Mouse (Mus musculus) embryonic facial prominence, embryonic 13.5 days (tissue): ENCODE data around the gene Ell2. TPM values are rescaled to one million over a fixed set of nuclear protein-coding genes. Genes with fewer than 3 reads are reported as not detected.

Experiments used
- ATAC-seq: fragments of 200-750 bp; cut with Nextera tagmentation; 2 replicates; pipeline ENCODE4 v1.8.0; 2017; ENCODE audit warnings: low read depth; ENCODE audit not compliant: insufficient number of reproducible peaks, insufficient read depth, low FRiP score, low TSS enrichment
- H3K27ac ChIP-seq: fragments of 300-500 bp; sonication (generic); 2 replicates; pipeline ENCODE4 v1.5.1; 2015; ENCODE audit warnings: moderate library complexity, mild to moderate bottlenecking, inconsistent platforms
- H3K27me3 ChIP-seq: fragments of 300-500 bp; sonication (generic); 2 replicates; pipeline ENCODE4 v1.6.1; 2015; ENCODE audit warnings: mild to moderate bottlenecking, inconsistent platforms
- H3K36me3 ChIP-seq: fragments of 300-500 bp; sonication (generic); 2 replicates; pipeline ENCODE4 v1.6.1; 2015; ENCODE audit warnings: mild to moderate bottlenecking, inconsistent platforms
- H3K4me1 ChIP-seq: fragments of 300-500 bp; sonication (generic); 2 replicates; pipeline ENCODE4 v1.6.1; 2015; ENCODE audit warnings: inconsistent platforms
- H3K4me2 ChIP-seq: fragments of 300-500 bp; sonication (generic); 2 replicates; pipeline ENCODE4 v1.6.1; 2015; ENCODE audit warnings: moderate library complexity, mild to moderate bottlenecking, inconsistent platforms
- H3K4me3 ChIP-seq: fragments of 300-500 bp; sonication (generic); 2 replicates; pipeline ENCODE4 v1.5.1; 2015; ENCODE audit warnings: mild to moderate bottlenecking, inconsistent platforms
- H3K9ac ChIP-seq: fragments of 300-500 bp; sonication (generic); 2 replicates; pipeline ENCODE4 v1.6.1; 2015; ENCODE audit warnings: mild to moderate bottlenecking, inconsistent platforms
- H3K9me3 ChIP-seq: fragments of 300-500 bp; sonication (generic); 2 replicates; pipeline ENCODE4 v1.6.1; 2016; ENCODE audit warnings: inconsistent platforms
- WGBS: fragments of 180-500 bp; shearing (Covaris S2); methylation state at CpG from one replicate; pipeline ENCODE4 v1.1.7; 2015; ENCODE audit warnings: mixed read lengths; 5-methylcytosine and 5-hydroxymethylcytosine counted together
- polyA plus RNA-seq: library from polyadenylated mRNA; unstranded; fragments of >200 nt; fragmentation: Nextera tagmentation; extraction: Ambion mirVana; gene quantifications from 2 replicates; pipeline ENCODE4 v1.2.1, GENCODE M21; 2015

Ell2 gene
- polyA plus RNA-seq, 1 experiment from 2014 or later, result 6.6 TPM

GRCm38 (mm10) chr13:75748685-75749084 lies 42.1 kb downstream of the Ell2 start:
- Histone ChIP-seq H3K27me3 (no peaks in the 10 kb centered on the region), H3K36me3 (no peaks in the 10 kb centered on the region), H3K4me1 (peaks cover 3% of the 10 kb centered on the region; the same call in 1 of the 2 replicates), H3K27ac (no peak overlapping the region), H3K4me2 (no peak overlapping the region), H3K9me3 (no peaks in the 10 kb centered on the region), H3K4me3 (no peak overlapping the region), H3K9ac (no peak overlapping the region)
- WGBS, result 90% methylated on average over 7 of the region's 7 CpGs
- ATAC-seq, result no peak

GRCm38 (mm10) chr13:75750785-75751184 lies 44.2 kb downstream of the Ell2 start:
- H3K9me3 ChIP-seq, result no peaks in the 10 kb centered on the region
- no peak overlapping the region for H3K27ac ChIP-seq
- H3K36me3 ChIP-seq, result no peaks in the 10 kb centered on the region
- H3K4me3 ChIP-seq, result no peak overlapping the region
- 55% methylated on average over 2 of the region's 2 CpGs for WGBS
- no peak overlapping the region for H3K9ac ChIP-seq
- no peak overlapping the region for H3K4me2 ChIP-seq
- ATAC-seq, result no peak
- no peaks in the 10 kb centered on the region for H3K27me3 ChIP-seq
- H3K4me1 ChIP-seq, result peaks cover 3% of the 10 kb centered on the region; the same call in 1 of the 2 replicates

DNA sequence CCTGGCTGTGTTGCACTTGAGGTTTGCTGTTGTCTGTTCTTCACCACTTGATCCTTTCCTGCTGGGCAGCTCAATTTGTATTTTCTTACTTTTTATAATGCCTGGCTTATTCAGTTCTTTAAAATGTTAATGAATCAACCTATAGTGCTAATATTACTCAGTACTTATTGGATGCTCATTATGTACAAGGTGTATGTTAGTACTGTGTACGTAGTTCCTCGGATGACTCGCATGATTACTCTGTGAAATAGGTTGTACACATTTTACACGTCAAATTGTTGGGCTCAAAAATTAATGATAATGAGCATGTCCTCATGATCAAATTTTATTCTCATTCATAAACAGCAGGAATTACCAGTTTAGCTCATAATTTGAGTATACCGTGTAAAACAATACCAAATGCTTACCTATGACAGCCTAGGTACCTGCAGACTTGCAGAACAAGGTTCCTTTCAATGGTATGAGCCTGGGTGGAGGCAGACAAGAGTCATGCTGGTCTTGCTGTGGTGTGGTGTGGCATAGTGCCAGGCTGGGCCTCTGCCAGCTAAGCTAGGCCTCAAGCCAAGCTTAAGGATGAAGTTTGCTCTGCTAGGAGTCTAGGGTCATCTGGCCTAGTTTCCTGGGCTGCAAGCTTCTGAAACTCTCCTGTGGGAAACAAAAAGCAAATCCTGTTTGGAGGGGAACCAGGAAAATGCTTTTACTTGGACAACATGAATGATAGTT lies 45.8 kb downstream of the Ell2 start:
- H3K27ac ChIP-seq, result peak overlapping the region; percentile 22; the same call in 1 of the 2 replicates
- no peak for ATAC-seq

GRCm38 (mm10) chr13:75754398-75754797 lies 47.8 kb downstream of the Ell2 start:
- WGBS, result 69% methylated on average over 5 of the region's 5 CpGs
- H3K36me3 ChIP-seq, result no peaks in the 10 kb centered on the region
- no peak overlapping the region for H3K9ac ChIP-seq
- no peak overlapping the region for H3K4me2 ChIP-seq
- no peaks in the 10 kb centered on the region for H3K9me3 ChIP-seq
- H3K27ac ChIP-seq, result no peak overlapping the region
- H3K27me3 ChIP-seq, result no peaks in the 10 kb centered on the region
- H3K4me3 ChIP-seq, result no peak overlapping the region
- peaks cover 3% of the 10 kb centered on the region; the same call in 1 of the 2 replicates for H3K4me1 ChIP-seq
- ATAC-seq, result no peak

More for the DNA sequence above, 45.8 kb downstream of the Ell2 start:
- Histone ChIP-seq H3K4me3 (no peak overlapping the region), H3K9me3 (no peaks in the 10 kb centered on the region), H3K4me2 (no peak overlapping the region), H3K4me1 (peaks cover 3% of the 10 kb centered on the region; the same call in 1 of the 2 replicates), H3K9ac (no peak overlapping the region), H3K36me3 (no peaks in the 10 kb centered on the region), H3K27me3 (no peaks in the 10 kb centered on the region)
- WGBS, result 83% methylated on average over 5 of the region's 5 CpGs

DNA sequence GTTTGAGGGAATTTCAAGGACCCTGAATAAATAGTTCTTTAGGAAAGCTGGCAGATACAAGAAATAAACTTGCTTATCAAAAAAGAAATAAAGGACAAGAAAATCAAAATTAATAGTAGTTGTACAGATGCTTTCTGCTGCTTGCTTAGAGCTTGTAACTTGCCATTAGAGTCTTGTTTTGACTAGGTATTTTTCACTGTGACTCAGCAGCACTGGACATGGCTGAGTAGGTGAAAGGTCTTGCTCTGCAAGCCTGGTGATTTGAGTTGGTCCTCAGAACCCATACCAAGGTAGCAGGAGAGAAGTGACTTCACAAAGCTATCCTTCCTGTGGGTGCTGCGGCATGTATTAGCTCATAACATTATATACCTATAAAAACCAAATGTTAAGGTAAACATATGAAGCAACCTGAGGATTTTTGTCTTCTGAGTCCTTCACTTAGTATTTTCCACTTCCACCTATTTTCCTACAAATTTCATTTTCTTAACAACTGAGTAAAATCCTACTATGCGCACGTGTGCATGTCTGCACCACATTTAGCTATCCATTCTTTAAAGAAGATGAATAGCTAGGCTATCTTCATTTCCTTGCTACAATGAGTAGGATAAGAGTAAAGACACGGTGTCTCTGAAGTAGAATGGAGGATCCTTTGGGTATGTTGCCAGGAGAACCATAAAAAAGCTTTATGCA lies 54.4 kb downstream of the Ell2 start:
- Histone ChIP-seq H3K4me3 (no peak overlapping the region), H3K9me3 (no peaks in the 10 kb centered on the region), H3K4me1 (peaks cover 5% of the 10 kb centered on the region; the same call in 1 of the 2 replicates), H3K9ac (no peak overlapping the region), H3K27me3 (no peaks in the 10 kb centered on the region), H3K36me3 (no peaks in the 10 kb centered on the region), H3K27ac (no peak overlapping the region), H3K4me2 (no peak overlapping the region)
- WGBS, result 90% methylated on average over 4 of the region's 4 CpGs
- ATAC-seq, result no peak

DNA sequence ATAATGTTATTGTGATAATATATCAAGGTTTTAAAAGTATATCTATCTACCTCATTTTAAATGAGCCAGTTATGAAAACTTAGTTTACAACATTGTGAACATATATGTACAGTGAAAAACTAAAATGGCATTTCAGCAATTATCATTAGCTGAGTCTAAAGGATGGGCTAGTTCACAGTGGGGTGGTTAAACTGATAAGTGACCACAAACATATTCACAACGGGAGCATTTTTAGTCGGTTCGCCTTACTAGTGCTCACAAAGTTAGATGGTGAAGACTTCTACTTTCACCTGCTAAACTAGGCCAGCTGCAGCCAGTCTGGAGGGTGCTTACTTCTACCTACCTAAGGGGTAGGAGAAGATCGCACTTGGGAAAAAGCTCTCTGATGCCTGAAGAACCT lies 56.2 kb downstream of the Ell2 start:
- Histone ChIP-seq H3K9ac (no peak overlapping the region), H3K9me3 (no peaks in the 10 kb centered on the region), H3K4me2 (no peak overlapping the region), H3K36me3 (no peaks in the 10 kb centered on the region), H3K27me3 (no peaks in the 10 kb centered on the region), H3K4me1 (peaks cover 5% of the 10 kb centered on the region; the same call in 1 of the 2 replicates), H3K4me3 (no peak overlapping the region), H3K27ac (no peak overlapping the region)
- ATAC-seq, result no peak
- WGBS, result 86% methylated on average over 4 of the region's 4 CpGs

DNA sequence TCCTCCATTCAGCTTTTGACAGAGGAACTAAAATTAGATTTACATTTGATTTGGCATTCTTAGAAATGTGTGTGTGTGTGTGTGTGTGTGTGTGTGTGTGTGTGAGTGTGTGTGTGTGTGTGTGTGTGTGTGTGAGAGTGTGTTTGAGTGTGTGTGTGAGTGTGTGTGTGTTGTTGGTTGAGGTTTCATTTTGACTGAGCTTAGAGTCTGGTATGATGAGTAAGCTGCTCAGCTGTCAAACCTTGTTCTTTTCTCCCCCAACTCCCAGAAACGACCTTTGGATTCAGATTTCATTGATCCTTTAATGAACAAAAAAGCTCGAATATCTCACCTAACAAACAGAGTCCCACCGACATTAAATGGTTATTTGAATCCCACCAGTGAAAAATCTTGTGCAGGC lies 56.7 kb downstream of the Ell2 start:
- Histone ChIP-seq H3K27me3 (no peaks in the 10 kb centered on the region), H3K36me3 (no peaks in the 10 kb centered on the region), H3K9me3 (no peaks in the 10 kb centered on the region), H3K4me3 (no peak overlapping the region), H3K9ac (no peak overlapping the region), H3K27ac (no peak overlapping the region), H3K4me1 (peaks cover 5% of the 10 kb centered on the region; the same call in 1 of the 2 replicates), H3K4me2 (no peak overlapping the region)
- no peak for ATAC-seq
- 22% methylated on average over 3 of the region's 3 CpGs for WGBS

GRCm38 (mm10) chr13:75765742-75766141 lies 59.2 kb downstream of the Ell2 start:
- no peak for ATAC-seq
- no peaks in the 10 kb centered on the region for H3K9me3 ChIP-seq
- no peak overlapping the region for H3K27ac ChIP-seq
- H3K36me3 ChIP-seq, result no peaks in the 10 kb centered on the region
- H3K4me3 ChIP-seq, result no peak overlapping the region
- H3K4me2 ChIP-seq, result no peak overlapping the region
- H3K9ac ChIP-seq, result no peak overlapping the region
- H3K27me3 ChIP-seq, result no peaks in the 10 kb centered on the region
- WGBS, result 50% methylated on average over 1 of the region's 1 CpGs
- peaks cover 5% of the 10 kb centered on the region; the same call in 1 of the 2 replicates for H3K4me1 ChIP-seq

- H3K4me1 ChIP-seq, result peaks cover 5% of the 10 kb centered on the region; the same call in 1 of the 2 replicates
- H3K9me3 ChIP-seq, result no peaks in the 10 kb centered on the region
- no peak overlapping the region for H3K4me2 ChIP-seq
- no peak for ATAC-seq
- H3K36me3 ChIP-seq, result no peaks in the 10 kb centered on the region
- H3K27ac ChIP-seq, result no peak overlapping the region
- no peak overlapping the region for H3K4me3 ChIP-seq
- H3K9ac ChIP-seq, result no peak overlapping the region
- WGBS, result 41% methylated on average over 5 of the region's 5 CpGs
- no peaks in the 10 kb centered on the region for H3K27me3 ChIP-seq
Observed at GRCm38 (mm10) chr13:75766238-75766637, 59.7 kb downstream of the Ell2 start.

- H3K36me3 ChIP-seq, result no peaks in the 10 kb centered on the region
- H3K4me1 ChIP-seq, result peaks cover 5% of the 10 kb centered on the region; the same call in 1 of the 2 replicates
- H3K4me2 ChIP-seq, result no peak overlapping the region
- no peak overlapping the region for H3K4me3 ChIP-seq
- H3K27ac ChIP-seq, result no peak overlapping the region
- no peaks in the 10 kb centered on the region for H3K9me3 ChIP-seq
- H3K9ac ChIP-seq, result no peak overlapping the region
- H3K27me3 ChIP-seq, result no peaks in the 10 kb centered on the region
- ATAC-seq, result no peak
- WGBS, result 67% methylated on average over 2 of the region's 2 CpGs
Observed at GRCm38 (mm10) chr13:75766967-75767366, 60.4 kb downstream of the Ell2 start.

- no peak for ATAC-seq
- WGBS, result 96% methylated on average over 2 of the region's 2 CpGs
- Histone ChIP-seq H3K27me3 (no peaks in the 10 kb centered on the region), H3K9ac (no peak overlapping the region), H3K9me3 (no peaks in the 10 kb centered on the region), H3K4me2 (no peak overlapping the region), H3K27ac (no peak overlapping the region), H3K4me3 (no peak overlapping the region), H3K36me3 (no peaks in the 10 kb centered on the region), H3K4me1 (peaks cover 2% of the 10 kb centered on the region; the same call in 1 of the 2 replicates)
Observed at GRCm38 (mm10) chr13:75770744-75771143, 64.2 kb downstream of the Ell2 start.

DNA sequence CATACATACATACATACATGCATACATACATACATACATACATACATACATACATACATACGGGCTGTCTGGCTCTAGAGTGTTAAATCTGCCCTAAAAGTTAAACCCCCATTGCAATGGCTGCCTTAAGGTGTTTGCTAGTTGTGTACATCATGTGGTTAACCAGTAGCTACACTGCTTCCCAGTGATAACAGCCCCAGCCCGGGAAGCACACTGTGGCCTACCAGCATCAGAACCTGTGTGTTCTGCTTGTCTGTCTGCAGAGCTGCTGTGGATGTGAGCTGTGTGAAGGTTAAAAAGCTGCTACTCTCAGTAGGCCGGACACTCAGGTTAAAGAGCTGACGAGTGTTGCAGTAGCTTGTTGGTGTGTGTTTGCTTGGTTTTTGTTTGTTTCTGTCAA lies 64.8 kb downstream of the Ell2 start:
- WGBS, result 79% methylated on average over 4 of the region's 4 CpGs
- H3K4me3 ChIP-seq, result no peak overlapping the region
- no peaks in the 10 kb centered on the region for H3K9me3 ChIP-seq
- H3K4me2 ChIP-seq, result no peak overlapping the region
- no peak for ATAC-seq
- no peak overlapping the region for H3K27ac ChIP-seq
- no peaks in the 10 kb centered on the region for H3K27me3 ChIP-seq
- no peaks in the 10 kb centered on the region for H3K36me3 ChIP-seq
- no peaks in the 10 kb centered on the region for H3K4me1 ChIP-seq
- no peak overlapping the region for H3K9ac ChIP-seq
